Mouse (Mus musculus): ENCODE data around the gene Trmt112.
A peak's percentile ranks its signal among the peaks of the same experiment; 100 is the strongest.

The Trmt112 gene

GRCm38 (mm10) chr19:6947742-6948141 is 38.2 kb downstream of the Trmt112 start:
- DNase-seq (ENCODE audit: low read depth, low spot score): peak; percentile 62

GRCm38 (mm10) chr19:6948186-6948585 is 38.7 kb downstream of the Trmt112 start:
- no peak for DNase-seq (ENCODE audit: low read depth, low spot score)

- no peak for DNase-seq (ENCODE audit: low read depth, low spot score)
Observed at GRCm38 (mm10) chr19:6949532-6949931, 40.0 kb downstream of the Trmt112 start.

GRCm38 (mm10) chr19:6949951-6950350 is 40.5 kb downstream of the Trmt112 start:
- no peak for DNase-seq (ENCODE audit: low read depth, low spot score)

- peak; percentile 77 for DNase-seq (ENCODE audit: low read depth, low spot score)
Observed at GRCm38 (mm10) chr19:6950613-6951153, 41.2 kb downstream of the Trmt112 start.

- peak; percentile 92 for DNase-seq (ENCODE audit: low read depth, low spot score)
Observed at GRCm38 (mm10) chr19:6951381-6951968, 42.0 kb downstream of the Trmt112 start.

- no peak for DNase-seq (ENCODE audit: low read depth, low spot score)
Observed at GRCm38 (mm10) chr19:6951994-6952711, 42.7 kb downstream of the Trmt112 start.

- no peak for DNase-seq (ENCODE audit: low read depth, low spot score)
Observed at GRCm38 (mm10) chr19:6952712-6953037, 43.2 kb downstream of the Trmt112 start.

- DNase-seq (ENCODE audit: low read depth, low spot score): no peak
Observed at GRCm38 (mm10) chr19:6954046-6954445, 44.5 kb downstream of the Trmt112 start.

- no peak for DNase-seq (ENCODE audit: low read depth, low spot score)
Observed at GRCm38 (mm10) chr19:6955424-6955823, 45.9 kb downstream of the Trmt112 start.

GRCm38 (mm10) chr19:6956461-6956860 is 47.0 kb downstream of the Trmt112 start:
- DNase-seq (ENCODE audit: low read depth, low spot score): no peak
